Mouse (Mus musculus): Measurements from ENCODE around the gene Egln1. TPM values are rescaled to one million over a fixed set of nuclear protein-coding genes. Genes with fewer than 3 reads are reported as not detected.

The Egln1 gene
- polyA plus RNA-seq, 1 experiment from 2014 or later = 10.1 TPM

- no peak for DNase-seq (ENCODE audit: low spot score)
- Histone ChIP-seq H3K4me1 (no peaks in the 10 kb centered on the region), H3K36me3 (peaks cover 99% of the 10 kb centered on the region), H3K4me3 (no peak overlapping the region), H3K27me3 (ENCODE audit: low read depth, poor library complexity, severe bottlenecking) (no peaks in the 10 kb centered on the region), H3K9me3 (replicated peaks) (no peaks in the 10 kb centered on the region), H3K27ac (no peak overlapping the region)
- WGBS = 93% methylated on average over 10 of the region's 10 CpGs
Observed at GRCm38 (mm10) chr8:124878946-124879526, 70.1 kb downstream of the Egln1 start.

- Histone ChIP-seq H3K4me1 (no peaks in the 10 kb centered on the region), H3K27me3 (ENCODE audit: low read depth, poor library complexity, severe bottlenecking) (no peaks in the 10 kb centered on the region), H3K27ac (no peak overlapping the region), H3K9me3 (replicated peaks) (no peaks in the 10 kb centered on the region), H3K4me3 (no peak overlapping the region), H3K36me3 (peaks cover 99% of the 10 kb centered on the region)
- DNase-seq (ENCODE audit: low spot score) = no peak
- WGBS = 92% methylated on average over 5 of the region's 5 CpGs
Observed at GRCm38 (mm10) chr8:124878141-124878540, 71.0 kb downstream of the Egln1 start.

- Histone ChIP-seq H3K4me1 (no peaks in the 10 kb centered on the region), H3K36me3 (peaks cover 79% of the 10 kb centered on the region), H3K27me3 (ENCODE audit: low read depth, poor library complexity, severe bottlenecking) (no peaks in the 10 kb centered on the region), H3K9me3 (replicated peaks) (no peaks in the 10 kb centered on the region), H3K27ac (no peak overlapping the region), H3K4me3 (no peak overlapping the region)
- DNase-seq (ENCODE audit: low spot score) = no peak
- 89% methylated on average over 5 of the region's 5 CpGs for WGBS
Observed at GRCm38 (mm10) chr8:124872690-124873089, 76.4 kb downstream of the Egln1 start.

GRCm38 (mm10) chr8:124872081-124872480 is 77.0 kb downstream of the Egln1 start:
- WGBS = 97% methylated on average over 7 of the region's 7 CpGs
- DNase-seq (ENCODE audit: low spot score) = no peak
- H3K36me3 ChIP-seq = peaks cover 77% of the 10 kb centered on the region

GRCm38 (mm10) chr8:124871474-124871873 is 77.7 kb downstream of the Egln1 start:
- Histone ChIP-seq H3K36me3 (peaks cover 77% of the 10 kb centered on the region), H3K4me3 (no peak overlapping the region), H3K27ac (no peak overlapping the region), H3K27me3 (ENCODE audit: low read depth, poor library complexity, severe bottlenecking) (no peaks in the 10 kb centered on the region), H3K9me3 (replicated peaks) (no peaks in the 10 kb centered on the region), H3K4me1 (no peaks in the 10 kb centered on the region)
- DNase-seq (ENCODE audit: low spot score) = no peak
- WGBS = 96% methylated on average over 7 of the region's 7 CpGs

More at GRCm38 (mm10) chr8:124872081-124872480, 77.0 kb downstream of the Egln1 start:
- Histone ChIP-seq H3K9me3 (replicated peaks) (no peaks in the 10 kb centered on the region), H3K27me3 (ENCODE audit: low read depth, poor library complexity, severe bottlenecking) (no peaks in the 10 kb centered on the region), H3K27ac (no peak overlapping the region), H3K4me3 (no peak overlapping the region), H3K4me1 (no peaks in the 10 kb centered on the region)

GRCm38 (mm10) chr8:124869708-124870107 is 79.4 kb downstream of the Egln1 start:
- 86% methylated on average over 6 of the region's 6 CpGs for WGBS
- Histone ChIP-seq H3K27ac (no peak overlapping the region), H3K4me3 (no peak overlapping the region), H3K9me3 (replicated peaks) (no peaks in the 10 kb centered on the region), H3K4me1 (no peaks in the 10 kb centered on the region), H3K27me3 (ENCODE audit: low read depth, poor library complexity, severe bottlenecking) (no peaks in the 10 kb centered on the region), H3K36me3 (peaks cover 71% of the 10 kb centered on the region)
- DNase-seq (ENCODE audit: low spot score) = no peak

GRCm38 (mm10) chr8:124867126-124867525 is 82.0 kb downstream of the Egln1 start:
- Histone ChIP-seq H3K36me3 (peaks cover 46% of the 10 kb centered on the region), H3K9me3 (replicated peaks) (no peaks in the 10 kb centered on the region), H3K27ac (no peak overlapping the region), H3K27me3 (ENCODE audit: low read depth, poor library complexity, severe bottlenecking) (no peaks in the 10 kb centered on the region), H3K4me1 (peaks cover 6% of the 10 kb centered on the region), H3K4me3 (no peak overlapping the region)
- DNase-seq (ENCODE audit: low spot score) = no peak
- WGBS = 38% methylated on average over 2 of the region's 2 CpGs

- Histone ChIP-seq H3K27ac (no peak overlapping the region), H3K27me3 (ENCODE audit: low read depth, poor library complexity, severe bottlenecking) (no peaks in the 10 kb centered on the region), H3K9me3 (replicated peaks) (no peaks in the 10 kb centered on the region), H3K36me3 (peaks cover 41% of the 10 kb centered on the region), H3K4me3 (no peak overlapping the region), H3K4me1 (peaks cover 9% of the 10 kb centered on the region)
- no peak for DNase-seq (ENCODE audit: low spot score)
- WGBS = 70% methylated on average over 3 of the region's 3 CpGs
Observed at GRCm38 (mm10) chr8:124866669-124867068, 82.5 kb downstream of the Egln1 start.

- Histone ChIP-seq H3K4me1 (peaks cover 12% of the 10 kb centered on the region), H3K36me3 (peaks cover 48% of the 10 kb centered on the region), H3K9me3 (replicated peaks) (no peaks in the 10 kb centered on the region), H3K27ac (peak overlapping the region; percentile 99), H3K27me3 (ENCODE audit: low read depth, poor library complexity, severe bottlenecking) (no peaks in the 10 kb centered on the region), H3K4me3 (peak overlapping the region; percentile 97)
- peak; percentile 42 for DNase-seq (ENCODE audit: low spot score)
- WGBS = 20% methylated on average over 8 of the region's 8 CpGs
Observed at GRCm38 (mm10) chr8:124863729-124864128, 85.4 kb downstream of the Egln1 start.

GRCm38 (mm10) chr8:124863163-124863677 is 85.9 kb downstream of the Egln1 start:
- H3K9me3 ChIP-seq (replicated peaks) = no peaks in the 10 kb centered on the region
- H3K4me3 ChIP-seq = peak overlapping the region; percentile 97
- peak overlapping the region; percentile 99 for H3K27ac ChIP-seq
- H3K27me3 ChIP-seq (ENCODE audit: low read depth, poor library complexity, severe bottlenecking) = no peaks in the 10 kb centered on the region
- WGBS = under 1% methylated on average over 33 of the region's 33 CpGs
- H3K36me3 ChIP-seq = peaks cover 53% of the 10 kb centered on the region
- H3K4me1 ChIP-seq = peaks cover 12% of the 10 kb centered on the region
- DNase-seq (ENCODE audit: low spot score) = no peak

- H3K4me1 ChIP-seq = peaks cover 12% of the 10 kb centered on the region
- WGBS = 2% methylated on average over 55 of the region's 55 CpGs
- H3K36me3 ChIP-seq = peaks cover 60% of the 10 kb centered on the region
- peak within 1 kb of the TSS; percentile 99 for H3K27ac ChIP-seq
- H3K27me3 ChIP-seq (ENCODE audit: low read depth, poor library complexity, severe bottlenecking) = no peaks in the 10 kb centered on the region
- H3K4me3 ChIP-seq = peak within 1 kb of the TSS; percentile 97
- peak; percentile 100 for DNase-seq (ENCODE audit: low spot score)
- H3K9me3 ChIP-seq (replicated peaks) = no peaks in the 10 kb centered on the region
Observed at GRCm38 (mm10) chr8:124862321-124863162, 86.6 kb downstream of the Egln1 start, which contains the start of the genes Gnpat and 2810004N23Rik. TSS of gene Gnpat (plus strand) at chr8:124863033. TSS of gene 2810004N23Rik (minus strand) at chr8:124863120.

GRCm38 (mm10) chr8:124860188-124860587 is 88.9 kb downstream of the Egln1 start:
- Histone ChIP-seq H3K27me3 (ENCODE audit: low read depth, poor library complexity, severe bottlenecking) (no peaks in the 10 kb centered on the region), H3K27ac (no peak overlapping the region), H3K36me3 (peaks cover 63% of the 10 kb centered on the region), H3K4me1 (peaks cover 12% of the 10 kb centered on the region), H3K4me3 (no peak overlapping the region), H3K9me3 (replicated peaks) (no peaks in the 10 kb centered on the region; the same call in 1 of the 2 replicates)
- WGBS = 94% methylated on average over 3 of the region's 3 CpGs
- no peak for DNase-seq (ENCODE audit: low spot score)

- Histone ChIP-seq H3K9me3 (replicated peaks) (no peaks in the 10 kb centered on the region; the same call in 1 of the 2 replicates), H3K27ac (no peak overlapping the region), H3K4me1 (peaks cover 12% of the 10 kb centered on the region), H3K4me3 (no peak overlapping the region), H3K27me3 (ENCODE audit: low read depth, poor library complexity, severe bottlenecking) (no peaks in the 10 kb centered on the region), H3K36me3 (peaks cover 69% of the 10 kb centered on the region)
- DNase-seq (ENCODE audit: low spot score) = no peak
Observed at GRCm38 (mm10) chr8:124859466-124859865, 89.7 kb downstream of the Egln1 start.

All from limb, embryonic 10.5 days (tissue).